Mouse (Mus musculus) embryonic fibroblast, embryonic 13.5 days (primary cell): ENCODE data around the gene Hist1h2bj. TPM values are rescaled to one million over a fixed set of nuclear protein-coding genes. Genes with fewer than 3 reads are reported as not detected.
A peak's percentile ranks its signal among the peaks of the same experiment; 100 is the strongest.
"Not testable (repeated sequence)": the region's sequence is repeated elsewhere in the genome, so short reads cannot be mapped to it uniquely, and the experiment has no call there.

Experiments used
- H3K27ac ChIP-seq: 2 replicates; pipeline ENCODE4 v1.5.1; 2012; ENCODE audit warnings: low read length, control low read depth, inconsistent platforms; ENCODE audit not compliant: insufficient read depth
- H3K4me1 ChIP-seq: 2 replicates; pipeline ENCODE4 v1.6.1; 2011; ENCODE audit warnings: low read length; ENCODE audit not compliant: control insufficient read depth, insufficient read depth
- H3K4me3 ChIP-seq: 2 replicates; pipeline ENCODE4 v1.5.1; 2011; ENCODE audit warnings: mild to moderate bottlenecking, control low read depth, low read length; ENCODE audit not compliant: insufficient read depth
- CTCF ChIP-seq: IDR thresholded peaks from 2 replicates; pipeline ENCODE4 v1.5.1; 2011; ENCODE audit warnings: mild to moderate bottlenecking, control low read depth, low read length, moderate library complexity, borderline replicate concordance; ENCODE audit not compliant: insufficient read depth
- POLR2A ChIP-seq: IDR thresholded peaks from 2 replicates; pipeline ENCODE4 v1.6.1; 2011; ENCODE audit warnings: low read depth, mild to moderate bottlenecking, control low read depth, low read length, moderate library complexity
- polyA plus RNA-seq: library from polyadenylated mRNA; stranded (reverse); fragments of >200 nt; gene quantifications from 2 replicates; pipeline ENCODE4 v1.2.4, GENCODE M21; 2011; ENCODE audit warnings: low read depth; ENCODE audit not compliant: missing spikeins, insufficient read length

The Hist1h2bj gene
- polyA plus RNA-seq, 1 experiment, result 8.4 TPM

DNA sequence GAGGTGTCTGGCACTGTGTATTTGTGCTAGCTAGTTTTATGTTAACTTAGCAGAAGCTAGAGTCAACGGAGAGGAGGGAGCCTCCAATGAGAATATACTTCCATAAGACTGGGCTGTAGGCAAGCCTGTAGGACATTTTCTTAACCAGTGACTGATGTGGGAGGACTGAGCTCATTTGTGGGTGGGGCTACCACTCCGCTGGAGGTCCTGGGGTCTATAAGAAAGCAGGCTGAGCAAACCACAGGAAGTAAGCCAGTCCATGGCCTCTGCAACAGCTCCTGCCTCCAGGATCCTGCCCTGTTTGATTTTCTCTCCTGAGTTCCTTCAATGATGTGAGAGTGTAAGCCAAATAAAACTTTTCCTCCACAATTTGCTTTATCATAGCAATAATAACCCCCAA, 2.3 kb downstream of the Hist1h2bj start:
- TF ChIP-seq POLR2A (no peak), CTCF (no peak)
- Histone ChIP-seq H3K4me1 (peaks cover 2% of the 10 kb centered on the region; the same call in 1 of the 2 replicates), H3K4me3 (no peak overlapping the region), H3K27ac (no peak overlapping the region)

DNA sequence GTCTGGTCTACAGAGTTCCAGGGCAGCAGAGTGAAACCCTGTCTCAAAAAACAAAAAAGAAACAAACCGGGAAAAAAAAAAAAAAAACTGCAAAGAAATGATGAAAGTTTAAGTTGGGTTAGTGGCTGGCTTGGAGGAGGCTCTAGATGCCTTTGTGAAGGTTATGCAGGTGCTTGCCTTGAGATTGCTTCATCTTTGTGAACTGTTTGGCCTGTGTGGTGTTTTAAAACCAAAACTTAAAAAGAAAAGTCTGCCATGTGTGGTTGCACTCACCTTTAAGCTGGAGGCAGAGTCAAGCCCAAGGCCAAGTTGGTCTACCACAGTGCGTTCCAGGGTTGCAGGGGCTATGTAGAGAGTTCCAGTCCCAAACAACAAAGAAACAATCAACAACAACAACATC, 6.0 kb downstream of the Hist1h2bj start:
- TF ChIP-seq POLR2A, result no peak
- no peak for TF ChIP-seq CTCF
- Histone ChIP-seq H3K27ac (no peak overlapping the region), H3K4me3 (no peak overlapping the region), H3K4me1 (peaks cover 2% of the 10 kb centered on the region; the same call in 1 of the 2 replicates)

DNA sequence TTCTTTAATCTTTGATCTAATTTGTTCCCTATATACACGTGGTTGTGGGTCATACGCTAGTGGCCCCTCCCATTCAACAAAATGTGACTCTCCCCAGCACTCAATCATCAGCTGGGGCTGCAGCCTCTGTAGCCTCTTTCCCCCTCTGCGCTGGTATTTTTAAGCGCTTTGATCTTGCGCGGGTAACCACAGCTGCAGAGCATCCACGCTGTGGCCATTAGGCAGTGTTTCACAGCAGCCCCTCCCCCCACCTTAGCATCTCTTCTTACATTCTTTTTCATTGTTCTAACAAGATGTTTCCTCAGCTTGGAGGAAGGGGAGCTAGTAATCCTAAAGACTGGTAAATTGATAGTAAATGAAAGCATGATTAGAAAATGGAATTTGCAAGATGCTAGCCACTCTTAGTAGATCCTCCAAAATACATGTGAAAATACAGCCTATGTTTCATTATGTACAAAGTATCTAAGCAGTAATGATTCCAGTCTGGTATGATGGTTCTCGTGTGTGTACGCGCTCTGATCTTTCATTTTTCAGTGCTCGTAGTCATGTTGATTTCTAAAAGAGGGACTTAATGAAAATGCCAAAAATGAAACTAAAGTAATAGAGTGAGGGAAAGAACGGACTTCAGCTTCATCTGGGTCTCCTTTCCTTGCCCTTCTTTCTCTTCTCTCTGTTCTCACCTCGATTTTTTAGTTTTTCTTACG, 6.9 kb downstream of the Hist1h2bj start:
- Histone ChIP-seq H3K4me3 (peak overlapping the region; percentile 64), H3K27ac (no peak overlapping the region), H3K4me1 (no peaks in the 10 kb centered on the region)
- TF ChIP-seq POLR2A (peak; percentile 66), CTCF (no peak)

DNA sequence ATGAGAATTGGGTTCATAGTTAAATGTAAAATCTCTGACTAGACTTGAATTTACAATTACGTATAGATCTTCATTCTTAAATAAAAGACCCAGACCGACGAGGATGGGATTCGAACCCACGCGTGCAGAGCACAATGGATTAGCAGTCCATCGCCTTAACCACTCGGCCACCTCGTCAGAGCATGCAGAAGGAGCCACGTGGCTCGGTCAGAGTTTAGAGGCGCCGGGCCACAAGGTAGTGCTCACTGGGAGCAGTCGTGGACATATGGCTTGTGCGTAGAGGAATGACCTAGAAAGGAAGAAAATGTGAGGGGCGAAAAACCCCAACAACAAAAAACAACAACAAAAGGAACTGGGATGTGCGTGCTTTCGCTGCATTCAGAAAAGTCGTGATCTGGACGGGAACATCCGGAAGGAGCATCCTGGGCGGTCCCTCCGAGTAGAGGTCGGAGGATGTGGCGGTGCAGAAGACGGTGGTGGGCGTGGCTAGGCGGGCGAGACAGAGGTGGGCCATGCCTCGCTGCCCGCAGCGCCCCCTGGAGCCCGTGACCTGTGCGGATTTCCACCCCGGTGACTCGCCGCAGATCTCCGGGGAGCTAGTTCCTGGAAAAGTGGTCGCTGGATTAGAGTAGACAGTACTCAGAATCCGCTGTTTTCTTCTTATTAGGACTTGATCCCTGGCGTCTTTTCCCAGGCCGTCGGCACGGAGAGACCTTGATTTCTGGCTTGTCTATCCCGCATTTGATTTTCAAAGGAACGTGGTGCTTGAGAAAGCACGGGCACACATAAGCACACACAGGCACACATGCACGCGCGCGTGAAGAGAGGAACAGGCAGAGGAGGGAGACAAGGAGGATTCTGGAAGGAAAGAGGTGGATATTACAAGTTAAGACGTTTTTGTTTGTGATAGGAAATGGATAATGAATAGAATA, 7.8 kb downstream of the Hist1h2bj start:
- TF ChIP-seq POLR2A (peak; percentile 77), CTCF (peak; percentile 67)
- H3K4me1 ChIP-seq, result no peaks in the 10 kb centered on the region
- H3K27ac ChIP-seq, result peak overlapping the region; percentile 74
- H3K4me3 ChIP-seq, result peak overlapping the region; percentile 64

DNA sequence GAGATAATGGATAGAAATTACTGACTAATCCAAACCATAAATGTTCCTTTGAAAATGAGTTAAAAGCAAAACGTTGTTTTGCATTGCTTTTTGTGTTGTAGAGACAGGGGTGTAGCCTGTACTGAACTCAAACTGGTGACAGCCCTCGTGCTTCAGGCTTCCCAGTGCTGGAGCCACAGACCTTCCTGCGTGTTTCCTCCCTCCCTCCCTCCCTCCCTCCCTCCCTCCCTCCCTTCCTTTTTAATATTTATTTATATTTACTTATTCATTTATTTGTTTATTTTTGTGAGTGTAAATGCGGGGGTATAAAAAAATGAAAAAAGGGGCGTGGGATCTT, 8.5 kb downstream of the Hist1h2bj start:
- Histone ChIP-seq H3K4me1 (no peaks in the 10 kb centered on the region), H3K27ac (no peak overlapping the region; the same call in 1 of the 2 replicates), H3K4me3 (peak overlapping the region; percentile 64)
- TF ChIP-seq CTCF (no peak), POLR2A (no peak)

DNA sequence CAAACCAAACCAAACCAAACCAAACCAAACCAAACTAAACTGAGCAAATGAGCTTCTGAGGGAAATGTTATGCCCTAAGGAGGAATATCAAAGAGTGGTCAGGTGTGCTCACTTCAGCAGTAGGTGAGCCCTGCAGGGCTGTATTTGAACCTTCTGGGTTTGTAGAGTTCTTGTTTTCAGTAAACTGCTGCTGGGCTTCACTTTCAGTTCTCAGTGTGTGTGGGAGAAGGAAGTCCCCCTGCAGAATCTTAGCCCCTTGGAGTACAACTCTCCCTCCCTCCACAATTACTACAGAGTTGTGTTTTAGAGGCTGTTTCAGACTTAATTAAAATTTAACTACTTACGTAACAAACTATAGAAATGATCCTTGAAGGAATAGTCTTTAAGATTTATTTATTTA, 10.7 kb downstream of the Hist1h2bj start:
- no peak overlapping the region for H3K4me3 ChIP-seq
- H3K4me1 ChIP-seq, result no peaks in the 10 kb centered on the region
- no peak overlapping the region for H3K27ac ChIP-seq
- TF ChIP-seq CTCF (no peak), POLR2A (no peak)

DNA sequence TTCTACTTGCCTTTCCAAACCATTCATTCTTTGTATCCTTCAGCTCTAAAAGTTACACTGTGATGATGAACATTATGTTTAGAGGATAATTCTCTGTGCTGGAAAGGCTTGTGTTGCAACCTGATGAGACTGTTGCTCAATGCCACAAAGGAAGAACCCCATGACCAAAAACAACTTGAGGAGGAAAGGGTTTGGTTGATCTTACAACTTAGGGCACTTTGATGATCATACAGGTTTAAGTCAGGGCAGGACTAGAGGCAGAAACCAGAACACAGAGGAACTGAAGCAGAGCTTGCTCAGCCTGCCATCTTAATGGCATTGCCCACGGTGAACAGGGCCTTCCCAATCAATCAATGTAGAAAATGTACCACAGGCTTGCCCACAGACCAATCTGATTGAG, 18.4 kb downstream of the Hist1h2bj start:
- no peak overlapping the region for H3K27ac ChIP-seq
- no peak for TF ChIP-seq POLR2A
- TF ChIP-seq CTCF, result no peak
- H3K4me3 ChIP-seq, result no peak overlapping the region
- H3K4me1 ChIP-seq, result no peaks in the 10 kb centered on the region

DNA sequence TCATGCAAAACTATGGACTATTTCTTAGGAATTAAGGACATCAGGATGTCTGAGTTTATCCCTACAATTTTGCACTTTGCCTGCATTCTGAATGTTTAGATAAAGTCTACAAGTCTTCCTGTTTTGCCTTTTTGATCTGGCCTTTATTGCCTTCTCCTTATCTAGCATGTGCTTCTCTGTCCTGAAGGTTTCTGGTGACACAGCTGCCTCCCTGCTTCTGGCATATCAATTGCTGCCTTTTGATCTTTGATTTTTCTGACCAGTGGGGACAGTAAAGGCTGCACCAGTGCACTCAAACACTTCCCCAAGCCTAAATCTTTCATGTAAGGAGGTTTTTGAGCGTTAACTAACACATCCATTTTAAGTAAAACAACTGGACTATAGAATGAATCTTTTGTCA, 20.5 kb downstream of the Hist1h2bj start:
- Histone ChIP-seq H3K4me1 (no peaks in the 10 kb centered on the region), H3K4me3 (no peak overlapping the region), H3K27ac (no peak overlapping the region)
- TF ChIP-seq CTCF (no peak), POLR2A (no peak)

DNA sequence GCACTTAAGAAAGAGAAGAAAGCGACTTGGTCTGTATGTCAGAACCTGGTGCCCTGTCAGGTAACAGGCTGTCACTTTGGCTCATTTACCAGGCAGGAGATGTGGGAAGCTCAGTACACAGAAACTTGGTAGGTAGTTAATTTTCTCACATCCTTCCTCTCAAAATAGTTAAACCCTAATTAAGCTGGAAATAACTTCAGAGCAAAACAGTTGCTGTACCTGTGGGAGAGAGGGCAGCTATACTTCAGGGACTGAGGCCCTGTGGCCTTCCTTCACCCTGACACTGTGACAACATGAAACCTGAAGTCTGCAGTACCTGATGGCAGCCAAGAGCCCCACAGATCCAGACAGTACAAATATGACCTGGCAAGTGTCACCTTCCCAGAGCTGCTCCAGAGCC, 41.1 kb downstream of the Hist1h2bj start, which contains the start of gene Vmn1r188:
Gene Vmn1r188, plus strand, starts transcription at position 301 of the 400 bp plus-strand sequence.
- not testable (repeated sequence) for H3K4me3 ChIP-seq, H3K27ac ChIP-seq, H3K4me1 ChIP-seq

Other genes with a start within 250 kb of the Hist1h2bj start
- gene Hist1h2bq, start 233.0 kb upstream of the Hist1h2bj start, polyA plus RNA-seq, result 1.0 and 2.3 TPM in 2 replicates
- gene Hist1h2ao, start 232.7 kb upstream of the Hist1h2bj start, polyA plus RNA-seq, result not detected in 2 replicates
- not detected in 2 replicates for gene Hist1h4m, start 231.5 kb upstream of the Hist1h2bj start, polyA plus RNA-seq
- gene Hist1h4n, start 211.0 kb upstream of the Hist1h2bj start, polyA plus RNA-seq, result 18.9 and 28.6 TPM in 2 replicates
- gene Hist1h2ap, start 209.7 kb upstream of the Hist1h2bj start, polyA plus RNA-seq, result 18.2 and 27.0 TPM in 2 replicates
- gene Hist1h2br, start 209.5 kb upstream of the Hist1h2bj start, polyA plus RNA-seq, result 1.9 TPM in 1 of 2 replicates, not detected in the other
- 2.9 and 5.0 TPM in 2 replicates for gene Zfp184, start 98.1 kb upstream of the Hist1h2bj start, polyA plus RNA-seq
- gene Pom121l2, start 62.0 kb upstream of the Hist1h2bj start, polyA plus RNA-seq, result 0.23 and 0.32 TPM in 2 replicates
- gene Prss16, start 33.5 kb upstream of the Hist1h2bj start, polyA plus RNA-seq, result 0.37 and 0.98 TPM in 2 replicates
- gene Hist1h2ah, start 7.6 kb upstream of the Hist1h2bj start, polyA plus RNA-seq, result 1.3 TPM in 1 of 2 replicates, not detected in the other
- 16.3 and 22.3 TPM in 2 replicates for gene Hist1h2bk, start 7.3 kb upstream of the Hist1h2bj start, polyA plus RNA-seq
- gene Hist1h4i, start 1.9 kb upstream of the Hist1h2bj start, polyA plus RNA-seq, result 5.6 and 9.1 TPM in 2 replicates
- 2.6 TPM in 1 of 2 replicates, not detected in the other for gene Hist1h2ag, start 270 bp upstream of the Hist1h2bj start, polyA plus RNA-seq
- gene Vmn1r188, start 41.2 kb downstream of the Hist1h2bj start, polyA plus RNA-seq, result not detected in 2 replicates
- not detected in 2 replicates for gene Vmn1r189, start 62.6 kb downstream of the Hist1h2bj start, polyA plus RNA-seq
- not detected in 2 replicates for gene Vmn1r191, start 140.8 kb downstream of the Hist1h2bj start, polyA plus RNA-seq
- not detected in 2 replicates for gene Vmn1r192, start 147.9 kb downstream of the Hist1h2bj start, polyA plus RNA-seq
- gene Vmn1r193, start 179.9 kb downstream of the Hist1h2bj start, polyA plus RNA-seq, result not detected in 2 replicates
- gene Vmn1r194, start 201.0 kb downstream of the Hist1h2bj start, polyA plus RNA-seq, result not detected in 2 replicates
- gene Vmn1r195, start 227.3 kb downstream of the Hist1h2bj start, polyA plus RNA-seq, result not detected in 2 replicates
- gene Vmn1r196, start 246.7 kb downstream of the Hist1h2bj start, polyA plus RNA-seq, result not detected in 2 replicates